Mouse (Mus musculus): ENCODE measurements around the gene Nln. TPM values are rescaled to one million over a fixed set of nuclear protein-coding genes. Genes with fewer than 3 reads are reported as not detected.

Nln gene
- polyA plus RNA-seq, 1 experiment from 2014 or later, result 15.8 TPM

DNA sequence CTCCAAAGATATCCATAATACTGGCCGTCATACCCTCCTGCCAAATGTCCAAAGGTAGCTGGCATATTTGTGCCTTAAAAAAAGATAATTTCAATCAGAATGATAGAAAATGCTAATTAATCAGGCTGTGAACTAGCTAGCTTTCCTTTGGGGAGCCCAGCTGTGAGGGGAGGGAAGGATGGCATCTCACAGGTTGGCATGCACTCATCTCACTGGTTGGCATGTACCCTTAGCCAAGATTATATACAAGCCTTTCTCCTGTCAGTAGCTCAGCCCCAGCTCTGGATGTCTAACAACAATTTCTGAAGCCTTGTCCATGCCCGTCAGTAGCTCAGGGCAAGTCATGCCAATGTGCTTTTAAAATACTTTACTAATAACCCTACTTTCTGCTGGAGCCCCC lies 73.8 kb downstream of the Nln start:
- no peak for DNase-seq (ENCODE audit: low spot score)
- no peak overlapping the region for H3K4me3 ChIP-seq
- H3K27ac ChIP-seq, result no peak overlapping the region
- H3K36me3 ChIP-seq, result peaks cover 4% of the 10 kb centered on the region; the same call in 1 of the 2 replicates
- H3K27me3 ChIP-seq (ENCODE audit: insufficient read depth, poor library complexity, severe bottlenecking), result no peaks in the 10 kb centered on the region
- H3K9me3 ChIP-seq, result no peaks in the 10 kb centered on the region
- H3K4me1 ChIP-seq (replicated peaks), result peaks cover 40% of the 10 kb centered on the region
- WGBS, result 92% methylated on average over 2 of the region's 2 CpGs

DNA sequence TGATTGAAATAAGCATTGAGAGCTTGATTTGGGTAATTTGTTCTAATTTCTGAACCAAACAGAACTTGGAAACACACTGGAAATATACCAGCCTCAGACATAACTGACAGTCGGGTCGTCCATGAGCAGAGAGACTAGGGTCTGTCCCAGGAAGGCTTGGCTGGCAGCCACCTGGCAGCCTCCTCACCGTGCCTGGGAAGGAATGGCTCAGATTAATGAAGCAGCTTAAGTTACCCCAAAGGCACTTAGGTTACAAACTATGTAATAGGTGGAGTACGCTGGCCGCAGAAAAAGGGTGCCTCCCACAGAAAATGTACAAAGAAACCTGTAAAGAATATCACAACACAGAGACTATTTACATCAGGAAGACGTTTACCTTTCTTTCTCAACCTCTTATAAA lies 74.6 kb downstream of the Nln start:
- WGBS, result 75% methylated on average over 6 of the region's 6 CpGs
- Histone ChIP-seq H3K36me3 (peaks cover 4% of the 10 kb centered on the region; the same call in 1 of the 2 replicates), H3K4me3 (no peak overlapping the region), H3K9me3 (no peaks in the 10 kb centered on the region), H3K27me3 (ENCODE audit: insufficient read depth, poor library complexity, severe bottlenecking) (no peaks in the 10 kb centered on the region), H3K27ac (no peak overlapping the region), H3K4me1 (replicated peaks) (peaks cover 40% of the 10 kb centered on the region)
- DNase-seq (ENCODE audit: low spot score), result no peak

DNA sequence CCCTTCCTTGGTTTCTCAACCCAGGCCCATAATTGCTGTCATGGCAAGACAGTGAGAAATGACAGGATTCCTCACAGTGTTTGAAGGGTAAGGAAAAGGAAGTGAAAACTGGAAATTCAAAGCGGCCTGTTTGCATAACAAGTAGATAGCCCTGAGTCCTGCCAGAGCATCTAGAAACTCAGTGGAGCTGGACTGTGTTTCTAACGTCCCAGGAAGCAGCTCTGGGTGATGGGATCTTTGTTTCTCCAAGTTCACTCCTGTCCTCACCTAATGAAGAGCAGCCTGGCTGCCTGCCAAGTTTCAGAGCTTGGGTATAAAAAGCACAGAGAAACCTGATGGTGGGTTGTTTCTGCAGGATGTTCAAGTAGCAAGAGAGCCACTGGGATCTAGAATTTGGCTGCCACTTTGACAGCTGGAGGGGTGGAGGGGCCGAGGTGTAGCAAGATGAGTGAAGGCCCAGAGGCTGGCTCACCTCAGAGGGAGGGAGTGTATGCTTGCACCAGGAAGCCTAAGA lies 76.7 kb downstream of the Nln start:
- Histone ChIP-seq H3K36me3 (peaks cover 4% of the 10 kb centered on the region; the same call in 1 of the 2 replicates), H3K27ac (0 out of 2 replicates have a peak overlapping the region, but pooled peaks have one; percentile 16), H3K9me3 (no peaks in the 10 kb centered on the region), H3K27me3 (ENCODE audit: insufficient read depth, poor library complexity, severe bottlenecking) (no peaks in the 10 kb centered on the region), H3K4me3 (no peak overlapping the region), H3K4me1 (replicated peaks) (peaks cover 30% of the 10 kb centered on the region)
- 64% methylated on average over 3 of the region's 3 CpGs for WGBS
- no peak for DNase-seq (ENCODE audit: low spot score)

DNA sequence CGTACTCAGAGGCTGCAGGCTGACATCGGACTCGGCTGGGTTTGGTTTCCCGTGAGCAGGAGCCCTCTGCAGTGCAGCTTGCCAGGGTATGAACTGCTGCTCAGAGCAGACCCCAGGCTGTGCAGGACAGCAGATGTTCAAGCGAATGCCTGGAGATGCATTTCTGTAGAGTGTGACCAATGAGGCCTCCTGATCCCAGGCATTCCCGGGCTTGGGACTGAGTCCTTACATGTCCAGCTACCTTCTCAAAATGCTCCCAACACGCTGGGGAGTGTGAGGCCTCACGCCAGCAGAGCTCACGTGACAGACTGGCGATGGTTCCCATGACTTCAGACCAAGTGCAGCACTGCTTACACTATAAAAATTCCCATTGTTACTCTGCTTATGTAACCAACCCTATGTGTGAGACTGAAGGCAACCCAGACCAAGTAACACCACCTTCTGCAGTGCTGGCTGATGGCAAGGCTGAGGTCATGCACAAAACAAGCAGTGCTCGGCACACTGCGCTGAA lies 77.5 kb downstream of the Nln start:
- 69% methylated on average over 12 of the region's 12 CpGs for WGBS
- Histone ChIP-seq H3K9me3 (no peaks in the 10 kb centered on the region), H3K4me1 (replicated peaks) (peaks cover 24% of the 10 kb centered on the region), H3K27me3 (ENCODE audit: insufficient read depth, poor library complexity, severe bottlenecking) (no peaks in the 10 kb centered on the region), H3K27ac (0 out of 2 replicates have a peak overlapping the region, but pooled peaks have one; percentile 17), H3K4me3 (no peak overlapping the region), H3K36me3 (peaks cover 4% of the 10 kb centered on the region; the same call in 1 of the 2 replicates)
- DNase-seq (ENCODE audit: low spot score), result no peak

DNA sequence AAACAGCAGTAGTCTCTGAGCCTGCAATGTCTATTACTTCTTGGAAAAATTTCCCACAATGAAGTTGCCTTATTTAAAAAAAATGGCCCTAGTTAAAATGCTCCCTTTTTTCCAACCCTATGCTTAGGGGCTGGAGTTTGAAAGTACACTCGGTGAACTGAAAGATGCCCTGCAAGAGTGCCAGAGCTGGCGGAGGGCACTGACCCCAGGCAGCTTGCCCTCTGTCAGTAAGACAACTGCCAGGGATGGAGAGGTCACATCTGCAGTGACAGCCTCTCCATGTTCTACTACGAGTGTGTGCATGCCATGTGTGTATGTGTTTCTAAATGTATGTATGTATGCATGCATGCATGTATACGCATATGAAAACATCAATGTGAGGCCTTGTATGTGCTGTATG lies 78.5 kb downstream of the Nln start:
- 83% methylated on average over 4 of the region's 4 CpGs for WGBS
- no peaks in the 10 kb centered on the region; the same call in 1 of the 2 replicates for H3K36me3 ChIP-seq
- DNase-seq (ENCODE audit: low spot score), result no peak
- H3K4me1 ChIP-seq (replicated peaks), result peaks cover 20% of the 10 kb centered on the region
- H3K4me3 ChIP-seq, result no peak overlapping the region
- no peaks in the 10 kb centered on the region for H3K27me3 ChIP-seq (ENCODE audit: insufficient read depth, poor library complexity, severe bottlenecking)
- H3K9me3 ChIP-seq, result no peaks in the 10 kb centered on the region
- no peak overlapping the region for H3K27ac ChIP-seq

DNA sequence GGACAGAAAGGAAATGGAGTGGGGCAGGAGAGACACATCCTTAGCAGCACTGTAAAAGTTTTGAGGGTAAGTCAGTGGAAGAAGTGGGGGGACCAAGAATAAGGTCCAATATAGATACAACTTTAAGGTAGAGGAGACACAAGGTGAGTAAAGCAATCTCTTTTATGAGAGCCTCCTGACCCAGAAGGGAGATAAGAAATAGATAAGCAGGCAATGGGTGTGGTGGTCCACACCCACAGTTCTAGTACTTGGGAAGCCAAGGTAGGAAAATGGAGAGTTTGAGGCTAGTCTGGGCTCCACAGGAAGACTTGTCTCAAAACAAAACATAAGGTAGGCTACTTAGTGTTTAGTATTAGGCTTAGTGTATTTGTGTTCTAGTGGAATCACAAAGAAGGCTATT lies 79.9 kb downstream of the Nln start:
- no peaks in the 10 kb centered on the region; the same call in 1 of the 2 replicates for H3K36me3 ChIP-seq
- DNase-seq (ENCODE audit: low spot score), result no peak

DNA sequence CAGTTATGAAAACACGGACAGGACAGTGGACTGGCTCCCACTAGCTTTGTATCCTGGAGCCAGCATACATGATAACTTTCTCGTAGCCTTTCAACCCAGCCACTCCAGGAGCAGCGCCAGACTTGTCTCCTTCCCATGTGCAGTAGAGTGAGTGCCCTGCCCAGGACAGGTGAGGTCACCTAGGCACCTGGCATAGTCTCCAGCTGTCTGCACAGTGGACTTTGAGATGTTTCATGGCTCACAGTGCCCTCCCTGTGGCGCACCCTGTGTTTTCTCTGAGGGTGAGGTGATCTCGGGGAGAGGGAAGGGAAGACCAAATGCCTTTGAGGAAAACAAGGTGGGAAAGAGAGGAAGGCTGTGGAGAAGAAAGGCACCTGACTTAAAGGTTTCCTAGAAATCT lies 80.3 kb downstream of the Nln start:
- WGBS, result 91% methylated on average over 5 of the region's 5 CpGs
- peaks cover 30% of the 10 kb centered on the region for H3K4me1 ChIP-seq (replicated peaks)
- H3K4me3 ChIP-seq, result no peak overlapping the region
- no peak for DNase-seq (ENCODE audit: low spot score)
- no peaks in the 10 kb centered on the region; the same call in 1 of the 2 replicates for H3K36me3 ChIP-seq
- no peak overlapping the region for H3K27ac ChIP-seq
- no peaks in the 10 kb centered on the region for H3K9me3 ChIP-seq
- no peaks in the 10 kb centered on the region for H3K27me3 ChIP-seq (ENCODE audit: insufficient read depth, poor library complexity, severe bottlenecking)

More for the DNA sequence above, 79.9 kb downstream of the Nln start:
- Histone ChIP-seq H3K9me3 (no peaks in the 10 kb centered on the region), H3K27ac (no peak overlapping the region), H3K27me3 (ENCODE audit: insufficient read depth, poor library complexity, severe bottlenecking) (no peaks in the 10 kb centered on the region), H3K4me1 (replicated peaks) (peaks cover 30% of the 10 kb centered on the region), H3K4me3 (no peak overlapping the region)

DNA sequence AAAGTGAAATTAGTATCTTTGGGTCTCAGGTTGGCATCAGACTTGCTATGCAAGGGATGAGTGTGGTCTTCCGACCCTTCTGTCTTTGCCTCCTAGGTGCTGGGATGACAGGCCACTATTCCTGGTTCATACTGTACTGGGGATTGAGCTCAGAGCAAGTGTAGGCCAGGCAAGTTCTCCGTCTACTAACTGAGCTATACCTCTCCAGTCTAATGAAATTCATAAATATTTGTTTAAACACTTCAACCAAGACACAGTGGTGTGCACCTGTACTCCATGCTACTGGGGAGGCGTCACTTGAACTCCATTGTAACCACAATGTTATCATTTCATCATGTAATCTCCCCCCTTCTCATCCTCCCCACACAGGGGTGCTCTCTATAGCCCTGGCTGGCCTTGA lies 82.9 kb downstream of the Nln start:
- H3K4me3 ChIP-seq, result no peak overlapping the region
- no peak for DNase-seq (ENCODE audit: low spot score)
- WGBS, result 97% methylated on average over 3 of the region's 3 CpGs

DNA sequence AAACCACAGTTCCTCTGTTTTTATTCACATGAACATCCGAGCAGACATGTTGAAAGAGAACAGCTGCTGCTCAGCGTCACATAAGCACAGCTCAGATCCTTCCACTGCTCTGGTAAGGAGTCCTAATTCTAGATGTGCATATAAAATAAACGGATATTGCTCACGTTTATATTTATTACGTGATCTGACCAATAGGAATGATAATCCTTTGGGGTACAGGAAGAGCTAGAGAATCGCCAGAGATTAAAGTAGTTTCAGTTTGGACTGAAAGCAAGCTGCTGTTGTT lies 83.8 kb downstream of the Nln start:
- no peak for DNase-seq (ENCODE audit: low spot score)
- peaks cover 18% of the 10 kb centered on the region for H3K4me1 ChIP-seq (replicated peaks)
- no peak overlapping the region for H3K4me3 ChIP-seq
- peaks cover 2% of the 10 kb centered on the region; the same call in 1 of the 2 replicates for H3K36me3 ChIP-seq
- H3K27me3 ChIP-seq (ENCODE audit: insufficient read depth, poor library complexity, severe bottlenecking), result peaks cover 32% of the 10 kb centered on the region
- no peaks in the 10 kb centered on the region for H3K9me3 ChIP-seq
- peak overlapping the region; percentile 64; the same call in 1 of the 2 replicates for H3K27ac ChIP-seq
- WGBS, result 79% methylated on average over 6 of the region's 6 CpGs

More for the DNA sequence above, 82.9 kb downstream of the Nln start:
- Histone ChIP-seq H3K9me3 (no peaks in the 10 kb centered on the region), H3K36me3 (no peaks in the 10 kb centered on the region), H3K27me3 (ENCODE audit: insufficient read depth, poor library complexity, severe bottlenecking) (peaks cover 23% of the 10 kb centered on the region), H3K4me1 (replicated peaks) (peaks cover 19% of the 10 kb centered on the region), H3K27ac (no peak overlapping the region)

DNA sequence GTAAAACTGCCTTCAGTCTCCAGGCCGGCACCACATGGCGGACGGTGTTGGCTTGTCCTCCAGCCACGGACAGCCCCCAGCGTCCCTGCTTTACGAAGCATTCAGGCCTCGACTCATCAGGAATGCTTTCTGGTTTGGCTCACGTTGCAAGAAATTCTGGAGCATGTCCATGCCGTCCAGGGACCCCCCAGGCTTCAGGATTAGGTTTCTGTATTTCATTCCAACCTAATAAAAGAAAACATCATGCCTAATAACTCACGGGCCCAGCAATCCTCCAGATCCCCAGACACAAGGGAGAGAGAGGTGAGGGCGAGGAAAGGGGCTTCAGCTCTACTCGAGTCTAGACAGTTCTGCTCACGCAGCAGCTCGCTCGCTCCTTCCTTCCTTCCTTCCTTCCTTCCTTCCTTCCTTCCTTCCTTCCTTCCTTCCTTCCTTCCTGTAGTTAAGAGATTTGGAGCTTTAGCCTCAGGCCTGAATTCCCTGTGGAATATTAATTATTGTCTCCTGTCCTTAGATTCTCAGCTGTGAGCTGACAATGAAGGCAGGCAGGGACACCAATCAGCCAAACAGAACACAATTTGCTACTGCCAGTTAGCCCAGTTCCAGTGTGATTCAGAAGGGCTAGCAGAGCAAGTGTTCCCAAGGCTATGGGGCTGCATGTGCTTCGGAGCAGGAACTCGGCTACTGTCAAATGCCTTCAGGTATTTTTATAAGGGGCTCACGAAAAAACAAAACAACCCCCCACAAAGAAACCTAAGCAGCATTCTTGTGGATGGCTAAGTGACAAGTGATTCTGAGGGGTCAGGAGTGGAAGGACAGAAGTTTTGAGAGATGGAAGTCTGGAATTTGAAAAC lies 84.3 kb downstream of the Nln start:
- Histone ChIP-seq H3K4me1 (replicated peaks) (peaks cover 18% of the 10 kb centered on the region), H3K36me3 (peaks cover 3% of the 10 kb centered on the region; the same call in 1 of the 2 replicates), H3K27ac (peak overlapping the region; percentile 64), H3K9me3 (peaks cover 3% of the 10 kb centered on the region), H3K4me3 (no peak overlapping the region), H3K27me3 (ENCODE audit: insufficient read depth, poor library complexity, severe bottlenecking) (peaks cover 37% of the 10 kb centered on the region)
- WGBS, result 66% methylated on average over 18 of the region's 18 CpGs
- DNase-seq (ENCODE audit: low spot score), result no peak

DNA sequence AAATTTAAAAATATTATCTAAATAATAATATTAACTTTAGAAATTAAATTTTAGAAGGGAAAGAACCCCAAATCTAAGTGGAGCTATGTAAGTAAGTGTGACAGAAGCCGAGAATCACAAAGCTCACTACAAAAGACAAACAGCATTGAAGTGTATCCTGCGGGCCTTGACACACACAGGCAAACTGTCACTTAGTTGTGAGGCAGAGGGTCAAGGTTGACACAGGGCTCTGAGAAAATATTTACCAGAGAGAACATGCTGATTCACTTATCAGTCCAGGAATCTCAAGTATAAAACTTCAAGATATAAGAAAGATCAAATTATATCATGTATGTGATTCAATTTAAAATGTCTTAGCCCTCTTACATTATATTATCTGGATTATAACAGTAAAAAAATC lies 85.1 kb downstream of the Nln start:
- WGBS, result 69% methylated on average over 2 of the region's 2 CpGs
- peaks cover 5% of the 10 kb centered on the region for H3K9me3 ChIP-seq
- no peak for DNase-seq (ENCODE audit: low spot score)

DNA sequence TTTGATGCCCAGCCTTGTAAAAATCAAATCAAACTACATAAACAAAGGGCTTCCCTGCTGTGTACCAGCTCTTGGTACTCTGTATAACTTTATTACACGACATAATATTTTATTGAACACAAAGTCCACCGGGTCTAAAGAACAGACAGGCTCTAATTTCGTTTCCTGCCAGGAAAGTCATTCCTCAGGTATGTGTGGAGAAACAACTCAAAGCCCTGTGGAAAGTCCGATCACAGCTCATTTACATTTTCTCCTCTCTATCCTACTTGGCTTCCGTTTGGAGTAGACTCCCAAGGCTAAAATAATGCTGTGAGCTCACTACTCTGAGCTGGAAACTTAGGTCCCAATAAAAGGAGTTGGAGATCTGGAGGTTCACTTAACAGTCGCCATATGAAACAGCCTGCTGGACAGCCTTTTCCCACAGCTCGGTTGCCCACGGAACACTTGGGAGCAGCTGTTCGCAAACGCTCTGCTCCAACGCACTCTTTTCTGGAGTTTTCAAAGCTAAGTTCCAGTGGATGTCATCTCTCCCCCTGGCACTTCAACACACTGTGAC lies 86.0 kb downstream of the Nln start:
- no peak for DNase-seq (ENCODE audit: low spot score)
- 80% methylated on average over 11 of the region's 11 CpGs for WGBS
- Histone ChIP-seq H3K4me3 (no peak overlapping the region), H3K27me3 (ENCODE audit: insufficient read depth, poor library complexity, severe bottlenecking) (peaks cover 40% of the 10 kb centered on the region), H3K9me3 (peaks cover 5% of the 10 kb centered on the region), H3K27ac (no peak overlapping the region), H3K4me1 (replicated peaks) (peaks cover 27% of the 10 kb centered on the region), H3K36me3 (peaks cover 6% of the 10 kb centered on the region; the same call in 1 of the 2 replicates)

More for the DNA sequence above, 85.1 kb downstream of the Nln start:
- H3K36me3 ChIP-seq, result peaks cover 6% of the 10 kb centered on the region; the same call in 1 of the 2 replicates
- no peak overlapping the region for H3K4me3 ChIP-seq
- H3K27ac ChIP-seq, result no peak overlapping the region
- H3K4me1 ChIP-seq (replicated peaks), result peaks cover 21% of the 10 kb centered on the region
- peaks cover 40% of the 10 kb centered on the region for H3K27me3 ChIP-seq (ENCODE audit: insufficient read depth, poor library complexity, severe bottlenecking)
